Mouse (Mus musculus) hindlimb bud, embryonic 11.5 days (tissue): ENCODE measurements around the gene Twsg1.
A peak's percentile ranks its signal among the peaks of the same experiment; 100 is the strongest.

Experiments used
- DNase-seq: peaks from one replicate; pipeline ENCODE4 v3.0.0-alpha.2; 2012; ENCODE audit warnings: low read depth, low spot score; ENCODE audit errors: extremely low spot score

The Twsg1 gene

DNA sequence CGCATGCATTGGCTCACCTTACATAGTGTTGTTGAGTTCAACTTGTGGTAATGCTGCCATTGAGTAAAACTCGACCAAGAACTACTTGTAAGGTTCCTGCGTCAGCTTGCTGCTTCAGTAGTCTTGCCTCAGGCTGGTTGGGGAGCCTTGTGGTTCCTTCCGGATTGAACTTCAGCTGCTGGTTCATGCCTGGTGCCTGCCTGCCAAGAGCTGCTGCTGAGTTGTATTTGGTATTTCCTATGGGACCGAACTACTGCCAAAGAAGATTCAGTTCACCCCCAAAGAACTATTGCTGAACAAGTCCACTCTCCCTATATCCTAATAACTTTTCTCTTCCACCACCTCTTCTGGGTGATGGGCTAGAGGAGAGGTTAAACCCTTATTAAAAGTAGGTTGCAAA lies 61.5 kb downstream of the Twsg1 start:
- DNase-seq = no peak

DNA sequence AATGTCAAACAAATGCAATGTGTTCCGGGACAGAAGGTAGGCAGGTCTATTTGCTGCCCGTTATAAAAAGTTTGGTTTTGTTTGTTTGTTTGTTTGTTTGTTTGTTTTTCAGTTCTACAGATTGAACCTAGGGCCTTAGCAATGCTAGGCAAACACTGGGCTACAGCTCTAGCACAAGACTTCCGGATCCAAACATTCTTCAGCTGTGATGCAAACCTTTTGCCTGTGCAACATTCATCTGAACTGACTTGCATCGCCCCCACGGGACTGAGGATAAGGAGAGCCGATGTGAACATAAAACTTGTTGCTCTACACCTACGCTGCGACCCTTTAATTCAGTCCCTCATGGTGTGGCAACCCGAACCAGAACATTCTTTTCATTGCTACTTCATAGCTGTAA lies 64.5 kb downstream of the Twsg1 start:
- DNase-seq = no peak

DNA sequence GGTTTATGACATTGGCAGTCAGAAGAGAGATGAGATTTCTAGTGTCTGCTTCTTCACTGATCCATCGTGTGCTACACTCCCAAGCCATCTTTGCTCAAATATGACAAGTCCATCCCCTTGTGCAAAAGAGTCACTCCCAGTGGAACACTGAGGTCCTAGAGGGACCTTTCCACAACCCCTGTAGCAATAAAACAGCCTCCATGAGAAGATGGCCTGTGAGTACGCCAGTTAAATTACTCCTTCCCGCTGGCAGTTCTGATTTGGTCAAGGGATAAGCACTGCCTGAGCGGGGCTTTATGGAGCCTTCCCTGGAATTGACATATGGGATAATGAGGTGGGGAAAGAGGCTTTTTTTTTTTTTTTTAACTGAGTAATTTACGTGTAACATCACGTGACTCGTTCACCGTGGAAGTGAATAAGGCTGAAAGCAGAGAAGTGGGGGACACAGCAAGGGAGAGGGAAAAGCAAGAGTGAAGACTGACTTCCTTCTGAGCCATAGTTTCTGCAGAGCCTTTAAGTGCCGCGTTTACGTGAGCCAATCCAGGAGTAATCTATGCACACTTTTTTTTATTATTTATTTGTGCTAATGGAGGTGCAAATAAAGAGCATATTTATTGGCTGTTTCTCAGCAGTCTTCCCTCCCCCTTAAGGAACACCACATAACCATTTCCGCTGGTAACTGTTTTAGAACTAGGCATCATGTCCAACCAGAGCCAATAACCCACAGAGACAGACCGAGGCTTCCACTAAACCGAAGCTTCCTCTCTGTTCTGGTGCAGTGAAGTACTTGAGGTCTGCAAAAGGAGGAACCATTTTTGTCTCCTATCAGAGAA lies 65.1 kb downstream of the Twsg1 start, which contains the start of gene Ralbp1:
Gene Ralbp1 (minus strand): TSS at position 102 of the 833 bp plus-strand sequence.
- DNase-seq = no peak

DNA sequence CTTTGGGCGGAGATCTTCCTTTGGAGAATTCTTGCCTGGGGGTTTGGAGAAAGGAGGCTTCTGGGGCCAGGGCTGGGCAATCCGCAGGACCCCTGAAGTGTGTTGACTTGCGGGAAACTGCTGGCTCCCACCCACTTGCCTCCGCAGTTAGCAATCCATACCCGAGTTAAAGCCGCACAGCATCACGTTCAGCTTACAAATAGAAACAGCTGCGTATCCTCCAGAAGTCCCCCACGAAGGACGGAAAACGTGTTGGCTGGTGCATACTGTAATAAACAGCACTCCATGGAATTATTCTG lies 65.7 kb downstream of the Twsg1 start:
- no peak for DNase-seq

DNA sequence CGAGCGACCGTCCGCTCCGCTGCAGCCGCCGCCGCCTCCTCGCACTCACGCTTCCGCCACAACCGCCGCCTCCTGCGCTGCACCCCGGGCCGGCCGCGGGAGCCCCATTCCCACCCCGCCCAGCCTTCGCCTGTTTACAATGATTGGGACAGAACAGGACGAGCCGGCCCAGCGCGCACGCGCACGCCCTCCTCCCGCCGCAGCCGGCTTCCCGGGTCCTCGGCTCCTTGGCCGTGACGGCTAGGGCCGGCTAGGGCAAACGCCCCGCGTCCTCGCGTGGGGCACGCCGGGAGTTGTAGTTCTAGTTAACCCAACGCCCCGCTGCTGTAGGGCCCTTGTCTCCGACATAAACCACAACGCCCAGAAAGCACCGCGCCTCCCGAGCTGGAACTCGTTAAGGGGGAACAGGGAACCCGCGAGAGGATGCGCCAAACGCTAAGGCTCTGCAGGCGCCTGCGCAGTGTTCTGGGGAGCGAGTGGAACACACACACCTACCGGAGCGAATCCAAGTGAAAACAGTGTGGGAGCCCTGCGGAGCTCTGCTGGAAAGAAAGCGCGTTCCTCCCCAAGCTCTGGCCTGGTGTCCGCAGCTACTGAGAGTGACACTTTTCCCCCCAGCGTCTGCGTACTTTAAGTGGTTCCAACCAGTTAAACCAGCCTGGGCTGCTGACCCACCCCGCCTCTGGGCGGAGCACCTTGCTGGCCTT lies 66.2 kb downstream of the Twsg1 start:
- DNase-seq = peak; percentile 96

DNA sequence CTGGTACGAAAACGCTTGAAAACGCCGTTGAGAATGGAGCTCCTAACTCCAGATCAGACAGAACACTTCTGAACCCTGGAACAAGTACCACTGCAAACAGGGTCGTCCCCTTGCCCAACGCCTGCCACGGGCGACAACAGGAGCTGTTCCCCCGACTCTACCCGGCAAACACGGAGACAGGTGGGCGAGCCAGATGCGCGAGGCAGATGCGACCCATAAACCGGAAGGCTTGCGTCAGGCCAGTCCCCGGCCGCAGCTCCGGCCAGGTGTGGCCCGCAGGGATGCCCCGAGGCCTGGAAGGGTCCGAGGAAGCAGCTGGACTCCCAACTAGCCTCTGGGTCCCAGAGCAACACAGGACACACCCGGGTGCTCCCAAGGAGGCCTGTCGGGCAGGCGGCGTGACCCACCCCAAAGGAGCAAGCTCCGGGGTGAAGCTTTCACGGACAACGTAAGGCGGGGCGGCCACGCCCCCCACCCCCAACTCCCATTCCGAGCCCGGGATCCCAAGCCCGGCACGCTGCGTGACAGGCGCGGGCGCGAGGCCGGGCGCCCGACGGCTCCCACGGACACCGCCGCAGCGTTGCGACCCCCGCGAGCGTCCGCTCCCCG lies 66.9 kb downstream of the Twsg1 start:
- DNase-seq = no peak

DNA sequence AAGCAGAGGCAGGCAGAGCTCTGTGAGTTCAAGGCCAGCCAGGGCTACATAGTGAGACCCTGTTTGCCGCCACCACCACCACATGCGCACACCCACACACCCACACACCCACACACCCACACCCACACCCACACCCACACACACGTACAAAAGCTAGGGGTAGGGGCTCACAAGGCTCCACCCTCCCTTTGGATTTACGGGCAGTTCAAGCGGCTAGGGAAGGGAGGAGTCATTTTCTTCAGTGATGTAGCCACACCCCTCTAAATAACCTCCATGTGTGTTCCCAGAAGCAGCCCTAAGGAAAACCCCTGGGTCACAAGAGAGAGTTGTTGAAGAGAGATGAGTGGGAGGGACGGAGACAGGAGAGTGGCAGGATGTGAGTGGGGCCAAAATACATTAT lies 74.0 kb downstream of the Twsg1 start:
- DNase-seq = no peak

DNA sequence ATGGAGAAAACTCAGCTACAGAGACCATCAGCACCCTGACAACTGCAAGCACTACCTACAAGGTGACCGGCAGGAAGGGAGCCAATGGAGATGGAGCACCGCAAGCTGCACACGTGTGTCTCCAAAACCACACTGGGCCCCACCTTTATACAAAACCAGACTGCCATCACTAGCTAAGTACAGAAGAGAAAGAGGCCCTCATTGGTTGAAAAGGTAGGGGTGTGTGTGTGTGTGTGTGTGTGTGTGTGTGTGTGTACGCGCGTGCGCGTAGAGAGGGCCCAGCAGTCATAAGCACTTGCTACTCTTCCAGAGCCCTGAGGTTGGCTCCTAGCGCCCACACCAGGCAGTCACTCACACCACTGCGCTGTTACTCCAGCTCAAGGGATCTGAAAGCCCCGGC lies 77.2 kb downstream of the Twsg1 start:
- DNase-seq = no peak

DNA sequence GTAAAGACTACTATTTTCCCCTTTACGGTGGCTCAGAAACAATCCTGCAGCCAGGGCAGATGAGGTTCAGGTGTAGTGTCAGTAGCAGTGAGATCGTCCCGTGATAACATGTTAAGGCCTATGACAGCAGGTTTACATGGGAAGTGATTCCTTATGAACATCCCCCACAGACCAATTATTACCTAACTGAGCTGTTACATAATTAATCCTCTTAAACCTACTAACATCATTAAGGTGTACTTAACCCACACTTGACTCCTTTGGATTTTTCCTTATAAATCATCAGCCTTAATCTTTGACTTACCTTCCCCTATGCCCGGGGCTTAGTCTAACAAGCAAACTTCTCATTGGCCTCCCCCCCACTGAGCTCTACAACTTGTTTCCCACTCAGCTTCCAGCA lies 77.9 kb downstream of the Twsg1 start:
- no peak for DNase-seq

DNA sequence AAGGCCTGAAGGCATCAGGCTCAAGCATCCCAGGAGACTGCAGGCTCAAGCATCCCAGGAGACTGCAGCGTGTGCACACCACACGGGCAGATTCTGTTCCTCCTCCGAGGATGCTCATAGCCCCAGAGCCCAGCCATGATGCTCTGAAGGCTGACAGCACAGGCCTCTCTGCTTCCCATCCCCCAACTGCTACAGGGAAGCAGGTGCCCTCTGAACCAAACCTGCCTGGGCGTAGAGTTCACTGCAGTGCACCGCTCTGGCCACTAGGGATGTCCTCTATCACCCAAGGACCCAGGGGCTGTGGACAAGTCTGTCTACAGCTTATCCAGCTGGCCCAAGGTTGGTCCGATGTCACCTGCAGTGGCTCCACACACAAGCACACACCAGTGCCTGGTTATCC lies 78.4 kb downstream of the Twsg1 start:
- no peak for DNase-seq

DNA sequence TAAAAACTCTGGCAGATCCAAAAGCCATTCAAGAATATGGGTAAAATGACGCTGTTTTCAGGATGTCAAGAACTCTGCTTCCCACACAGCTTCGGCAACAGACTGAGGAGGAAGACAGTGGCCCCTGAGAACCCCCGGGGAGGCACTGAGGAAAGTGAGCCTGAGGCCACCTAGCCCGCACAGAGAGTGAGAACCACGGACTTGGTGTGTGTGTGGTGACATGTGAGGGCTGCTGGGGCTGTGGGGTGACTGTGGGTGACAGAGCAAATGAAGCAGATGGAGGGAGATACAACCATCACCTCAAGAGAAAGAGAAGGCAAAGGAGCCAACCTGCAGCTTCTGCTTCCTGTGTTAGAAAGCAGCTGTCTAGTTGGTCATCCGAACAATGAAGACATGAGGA lies 79.0 kb downstream of the Twsg1 start:
- no peak for DNase-seq
